Mouse (Mus musculus) thymus, adult 2 months (tissue): ENCODE results near the gene Dnmt3a.

Experiments
- CTCF ChIP-seq: fragments of 200-500 bp; IDR thresholded peaks from 2 replicates; pipeline ENCODE4 v1.5.1; 2012; ENCODE audit warnings: mild to moderate bottlenecking, control low read depth, low read length, moderate library complexity, borderline replicate concordance; ENCODE audit not compliant: control insufficient read depth, poor library complexity, insufficient read depth; ENCODE audit errors: extremely low read depth
- POLR2A ChIP-seq: fragments of 200-500 bp; IDR thresholded peaks from 2 replicates; pipeline ENCODE4 v1.6.1; 2012; ENCODE audit warnings: mild to moderate bottlenecking, low read length, control low read depth, moderate library complexity; ENCODE audit not compliant: control insufficient read depth, poor library complexity, insufficient read depth; ENCODE audit errors: extremely low read depth

DNA sequence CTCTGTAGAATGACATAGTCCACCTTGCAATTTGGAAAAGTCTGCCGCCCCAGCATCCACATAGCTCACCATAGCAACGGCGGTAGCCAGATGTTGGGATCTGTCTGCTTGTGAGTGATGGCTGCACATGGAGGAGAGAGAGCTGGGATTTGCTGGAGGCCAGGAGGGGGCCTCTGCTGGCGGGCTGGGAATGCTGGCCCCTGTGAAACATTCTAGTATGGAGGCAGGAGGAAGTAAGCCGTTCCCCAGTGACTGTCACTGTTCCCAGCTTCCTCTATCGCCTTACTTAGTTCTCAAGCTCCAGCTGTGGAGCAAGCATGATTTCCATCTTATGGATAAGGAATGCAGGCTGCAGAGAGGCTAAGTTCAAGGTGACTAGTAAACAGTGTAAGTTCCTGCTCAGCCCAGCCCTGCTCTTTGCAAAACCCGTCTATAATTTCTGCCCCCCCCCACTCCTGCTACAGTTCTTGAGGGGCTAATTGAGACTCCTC is 37.6 kb downstream of the Dnmt3a start:
- no peak for TF ChIP-seq CTCF
- no peak for TF ChIP-seq POLR2A
